Mouse (Mus musculus) kidney, postnatal 25 days (tissue): ENCODE measurements around the gene Elmo1.

Experiments used
- DNase-seq, 2 experiments: peaks; one replicate each; pipeline ENCODE4 v3.0.0; 2021; ENCODE audit warnings: mixed read lengths in 2 of 2

The Elmo1 gene

GRCm38 (mm10) chr13:20090133-20090710, at the start of gene Elmo1:
Gene Elmo1, plus strand, starts transcription at chr13:20090596.
- peak; percentile 65 to 81 for DNase-seq

- DNase-seq: no peak
Measured at GRCm38 (mm10) chr13:20041169-20041830, 49.1 kb upstream of the Elmo1 start.

GRCm38 (mm10) chr13:20042856-20043255, 47.5 kb upstream of the Elmo1 start:
- no peak for DNase-seq

- no peak for DNase-seq
Measured at GRCm38 (mm10) chr13:20045350-20045749, 45.0 kb upstream of the Elmo1 start.

GRCm38 (mm10) chr13:20045836-20046235, 44.6 kb upstream of the Elmo1 start:
- DNase-seq: no peak

- DNase-seq: no peak
Measured at GRCm38 (mm10) chr13:20046406-20046805, 44.0 kb upstream of the Elmo1 start.

- no peak for DNase-seq
Measured at GRCm38 (mm10) chr13:20047926-20048836, 42.2 kb upstream of the Elmo1 start.

GRCm38 (mm10) chr13:20048837-20049160, 41.6 kb upstream of the Elmo1 start:
- no peak for DNase-seq

- no peak for DNase-seq
Measured at GRCm38 (mm10) chr13:20049654-20050053, 40.7 kb upstream of the Elmo1 start.

GRCm38 (mm10) chr13:20050149-20050548, 40.2 kb upstream of the Elmo1 start:
- DNase-seq: no peak

- no peak for DNase-seq
Measured at GRCm38 (mm10) chr13:20057926-20058325, 32.5 kb upstream of the Elmo1 start.

- no peak for DNase-seq
Measured at GRCm38 (mm10) chr13:20061031-20061430, 29.4 kb upstream of the Elmo1 start.

- peak in 1 of 2 experiments; percentile 6 for DNase-seq
Measured at GRCm38 (mm10) chr13:20063331-20063730, 27.1 kb upstream of the Elmo1 start.

- DNase-seq: no peak
Measured at GRCm38 (mm10) chr13:20072043-20072442, 18.4 kb upstream of the Elmo1 start.

GRCm38 (mm10) chr13:20072994-20073393, 17.4 kb upstream of the Elmo1 start:
- DNase-seq: no peak

- DNase-seq: no peak
Measured at GRCm38 (mm10) chr13:20076521-20076920, 13.9 kb upstream of the Elmo1 start.

GRCm38 (mm10) chr13:20077237-20077636, 13.2 kb upstream of the Elmo1 start:
- DNase-seq: no peak

- DNase-seq: peak; percentile 52 to 54
Measured at GRCm38 (mm10) chr13:20090711-20091603, 561 bp downstream of the Elmo1 start.

GRCm38 (mm10) chr13:20091604-20091926, 1.2 kb downstream of the Elmo1 start:
- no peak for DNase-seq

GRCm38 (mm10) chr13:20092301-20092700, 1.9 kb downstream of the Elmo1 start:
- no peak for DNase-seq

- peak; percentile 27 to 62 for DNase-seq
Measured at GRCm38 (mm10) chr13:20093307-20094045, 3.1 kb downstream of the Elmo1 start.
